Mouse (Mus musculus) regulatory T cell (primary cell): ENCODE measurements at regions not wholly inside any gene's neighbourhood (a gene's known extent, or its start where the extent isn't known, plus 50 kb on each side); places are given as distances from the start of the nearest gene placed in this dataset.

Source experiments
- in situ Hi-C: fragments of 300-600 bp; cut with MboI, MseI; formaldehyde crosslinking; loops from one replicate; pipeline ENCODE4 v1.15.1; 2025; ENCODE audit warnings: high pct_unique_total_duplicates

GRCm38 (mm10) chr11:6924476-6924875, 87.0 kb upstream of the Gm11983 start:
- in situ Hi-C loops: no loop called here

DNA sequence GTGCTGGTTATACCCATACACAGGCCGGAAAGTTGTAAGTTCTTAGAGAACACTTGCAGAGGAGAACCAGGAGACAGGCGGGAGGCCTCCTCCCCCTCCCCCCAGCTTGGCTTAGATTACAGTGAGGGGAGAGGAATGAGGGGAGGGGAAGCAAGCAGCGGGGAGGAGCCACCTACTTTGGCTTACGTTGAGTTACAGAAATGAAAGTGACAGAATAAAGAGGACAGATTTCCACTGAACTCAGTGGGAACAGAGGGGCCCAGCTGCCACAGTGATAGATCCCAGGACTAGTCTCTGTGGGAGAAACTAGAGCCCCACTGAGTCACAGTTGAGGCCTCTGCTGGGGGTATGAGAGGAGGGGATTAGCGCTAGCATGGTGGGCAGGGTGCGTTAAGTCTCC, 86.5 kb upstream of the Gm11983 start:
- in situ Hi-C loops: no loop called here

GRCm38 (mm10) chr11:6918546-6918945, 81.1 kb upstream of the Gm11983 start:
- in situ Hi-C loops: no loop called here

DNA sequence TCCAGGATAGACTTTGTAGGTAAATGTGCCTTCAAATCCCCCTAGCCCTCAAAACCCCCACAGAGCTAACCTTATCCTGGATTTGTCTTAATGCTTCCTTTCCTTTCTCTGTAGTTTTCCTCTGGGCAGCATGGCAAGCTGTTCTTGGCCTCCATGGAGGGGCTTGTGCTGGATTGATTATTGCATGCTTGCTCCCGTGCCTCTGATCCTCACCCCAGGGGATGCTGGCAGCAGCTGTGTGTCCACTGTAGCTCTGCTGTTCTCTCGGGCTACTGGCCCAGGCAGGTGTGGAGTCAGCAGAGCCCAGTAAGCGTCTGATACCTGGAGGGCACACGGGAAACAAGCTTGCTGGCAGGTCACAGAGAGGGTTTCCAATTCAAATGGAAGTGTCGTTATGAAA, 68.2 kb upstream of the Gm11983 start:
- in situ Hi-C loops: no loop called here

- in situ Hi-C loops: no loop called here
These were observed 65.5 kb upstream of the Gm11983 start for GRCm38 (mm10) chr11:6902991-6903390.

DNA sequence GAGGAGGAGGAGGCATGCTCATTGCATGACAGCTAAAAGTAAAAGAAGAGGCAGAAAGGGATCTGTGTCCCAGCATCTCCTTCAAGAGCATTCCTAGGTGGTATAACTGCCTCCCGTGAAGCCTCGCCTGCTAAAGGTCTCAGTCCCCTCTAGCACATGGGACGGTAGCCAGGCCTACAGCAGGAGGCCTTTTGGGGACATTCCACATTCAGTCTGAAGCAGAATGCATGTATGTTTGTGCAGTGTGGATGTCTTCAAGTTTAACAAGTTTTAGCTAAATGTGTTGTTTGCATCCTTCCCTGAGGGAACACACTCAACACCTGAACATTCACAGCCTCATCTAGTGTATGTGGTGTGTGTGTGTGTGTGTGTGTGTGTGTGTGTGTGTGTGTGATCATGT, 64.8 kb upstream of the Gm11983 start:
- in situ Hi-C loops: no loop called here

DNA sequence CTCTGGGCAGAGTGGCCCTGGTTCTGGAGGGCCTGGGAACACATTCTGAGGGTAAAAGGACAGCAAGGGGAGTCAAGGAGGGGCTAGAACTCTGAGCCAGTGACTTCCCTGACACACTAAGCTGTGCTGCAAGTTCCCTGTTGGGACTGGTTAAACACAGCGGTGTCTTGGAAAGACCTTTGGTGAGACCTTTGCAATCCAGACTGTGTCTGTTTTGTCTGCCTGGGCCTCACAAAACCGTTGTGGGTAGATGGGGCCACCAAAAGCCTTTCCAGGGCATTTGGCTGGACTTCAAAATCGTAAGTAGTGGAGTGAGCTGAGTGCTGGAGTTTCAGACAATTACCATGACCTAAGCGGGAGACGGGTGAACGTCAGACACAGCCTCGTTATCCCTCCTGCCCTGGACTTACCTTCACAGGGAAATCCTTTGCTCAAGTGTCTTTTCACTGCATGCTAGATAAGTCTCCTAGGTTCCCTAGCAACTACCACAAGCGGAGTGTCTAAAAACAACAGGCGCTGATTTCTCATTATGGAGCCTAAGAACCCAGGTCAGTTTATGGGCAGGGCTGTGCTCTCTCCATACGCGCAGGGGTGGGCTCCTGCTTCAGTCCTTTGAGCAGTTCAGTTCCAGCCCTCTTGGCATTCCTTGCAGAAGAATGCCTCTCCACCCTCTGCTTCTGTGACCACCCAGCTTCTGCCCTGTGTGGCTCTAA, 63.5 kb upstream of the Gm11983 start:
- in situ Hi-C loops: no loop called here

- in situ Hi-C loops: no loop called here
These were observed 62.9 kb upstream of the Gm11983 start for GRCm38 (mm10) chr11:6900357-6900756.

- in situ Hi-C loops: loop anchor here (10.0 kb wide), 1 partner anchor 545 kb away; no protein-coding TSS in a partner anchor
These were observed 62.0 kb upstream of the Gm11983 start for GRCm38 (mm10) chr11:6899271-6900005.

GRCm38 (mm10) chr11:6898357-6899097, 61.1 kb upstream of the Gm11983 start:
- in situ Hi-C loops: loop anchor here (10.0 kb wide), 1 partner anchor 546 kb away; no protein-coding TSS in a partner anchor

DNA sequence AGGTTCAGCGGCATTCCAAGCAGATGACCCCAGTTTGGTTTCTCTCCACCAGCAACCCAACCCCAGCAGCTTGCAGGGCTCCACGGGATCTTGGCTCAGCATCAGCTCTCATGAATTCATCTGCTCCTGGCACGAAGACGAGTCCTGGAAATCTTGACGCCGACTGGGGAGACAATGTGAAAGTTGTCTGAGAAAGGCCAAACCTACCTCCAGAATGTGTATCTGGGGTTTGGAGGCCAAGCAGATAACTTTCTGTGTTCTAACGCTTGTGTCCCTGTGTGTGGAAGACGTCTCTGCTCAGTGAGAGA, 58.3 kb upstream of the Gm11983 start:
- in situ Hi-C loops: loop anchor here (10.0 kb wide), 1 partner anchor 549 kb away; no protein-coding TSS in a partner anchor

DNA sequence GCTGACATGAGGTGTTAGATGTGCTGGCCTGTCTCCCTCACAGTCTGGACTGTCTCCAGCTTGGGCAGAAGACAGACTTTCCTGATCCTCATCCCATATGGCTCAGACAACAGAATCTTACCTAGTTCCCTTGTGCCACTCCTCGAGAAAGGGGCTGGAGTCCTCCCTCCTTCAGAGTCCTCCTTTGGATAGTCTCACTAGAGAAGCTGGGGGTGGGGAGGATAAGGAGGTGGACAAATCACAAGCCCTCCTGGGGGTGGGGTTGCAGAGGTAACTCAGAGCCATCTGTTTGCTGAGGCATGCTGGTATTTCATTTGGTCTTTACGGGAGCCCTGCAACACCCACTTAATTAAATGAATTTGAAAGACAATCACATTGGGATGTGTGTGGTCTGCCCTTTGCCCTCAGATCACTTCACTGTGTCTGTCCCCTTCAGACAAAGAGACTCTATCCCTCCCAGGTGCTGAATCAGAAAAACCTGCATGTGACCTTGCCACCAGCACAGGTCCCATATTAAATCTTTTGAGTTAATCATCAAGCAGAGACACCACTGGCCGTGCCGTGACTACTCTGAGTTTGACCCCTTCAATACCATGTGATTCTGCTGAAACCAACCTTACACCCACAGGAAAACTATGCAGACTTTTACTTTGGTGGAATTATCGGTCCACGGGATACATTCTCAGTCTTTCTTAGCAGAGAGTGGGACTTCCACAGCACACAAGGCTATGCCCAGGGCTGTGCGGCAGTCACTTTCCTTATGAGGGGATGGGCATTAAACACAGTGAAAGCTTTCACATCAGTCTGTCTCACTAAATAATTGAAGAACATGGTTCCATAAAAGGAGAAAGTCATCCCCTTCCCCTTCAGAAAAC, 57.7 kb upstream of the Gm11983 start:
- in situ Hi-C loops: loop anchor here (10.0 kb wide), 1 partner anchor 550 kb away; no protein-coding TSS in a partner anchor

- in situ Hi-C loops: loop anchor here (10.0 kb wide), 1 partner anchor 551 kb away; no protein-coding TSS in a partner anchor
These were observed 56.3 kb upstream of the Gm11983 start for GRCm38 (mm10) chr11:6893734-6894133.

- in situ Hi-C loops: loop anchor here (10.0 kb wide), 1 partner anchor 552 kb away; no protein-coding TSS in a partner anchor
These were observed 55.6 kb upstream of the Gm11983 start for GRCm38 (mm10) chr11:6893063-6893462.

DNA sequence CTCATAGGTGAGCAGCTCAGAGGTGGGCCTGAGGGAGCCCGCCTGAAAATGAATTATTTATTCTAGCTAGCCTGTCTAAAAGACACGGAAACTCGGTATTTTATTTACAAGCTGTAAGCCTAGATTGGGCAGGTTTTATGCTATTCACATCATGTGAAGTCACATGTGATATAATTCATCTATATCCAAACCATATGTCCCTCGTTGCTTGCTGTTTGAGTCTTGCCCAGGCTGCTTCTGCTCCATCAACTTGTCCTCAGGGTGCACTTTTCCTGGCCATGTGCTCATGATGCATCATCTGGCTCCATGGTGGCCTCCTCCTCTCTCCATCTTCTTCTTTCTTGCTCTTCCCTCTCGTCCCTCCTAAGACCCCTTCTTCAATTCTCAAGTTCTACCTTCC, 53.0 kb upstream of the Gm11983 start:
- in situ Hi-C loops: loop anchor here (10.0 kb wide), 1 partner anchor 554 kb away; no protein-coding TSS in a partner anchor

DNA sequence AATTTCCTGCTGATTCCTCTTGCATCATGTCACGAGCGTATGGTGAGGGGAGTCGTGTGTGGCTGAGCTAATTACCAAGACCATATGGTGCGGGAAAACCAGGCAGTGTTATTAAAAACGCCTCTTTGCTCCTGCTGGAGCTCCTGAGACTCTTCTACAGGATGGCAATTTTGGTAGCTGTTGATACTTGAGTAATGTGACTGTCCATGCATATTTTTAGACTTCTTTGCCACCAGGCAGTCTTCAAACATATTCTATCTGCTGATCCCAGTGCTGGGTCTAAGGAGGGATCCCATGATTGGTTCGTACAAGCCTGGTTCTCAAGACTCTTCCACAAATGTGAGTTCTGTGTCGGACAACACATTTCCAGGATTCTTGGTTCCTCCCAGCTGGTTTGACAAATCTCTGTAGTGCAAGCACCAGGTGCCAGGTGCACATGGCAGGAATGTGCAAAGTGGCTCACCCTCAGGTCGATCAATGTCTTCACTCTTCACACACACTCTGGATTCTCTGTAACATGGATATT, 52.3 kb upstream of the Gm11983 start:
- in situ Hi-C loops: loop anchor here (10.0 kb wide), 1 partner anchor 555 kb away; no protein-coding TSS in a partner anchor

- in situ Hi-C loops: no loop called here
These were observed 51.7 kb upstream of the Gm11983 start for GRCm38 (mm10) chr11:6889120-6889519.
